Mouse (Mus musculus): ENCODE measurements around the gene Ncoa4.

Ncoa4 gene

GRCm38 (mm10) chr14:32201791-32202451, 42.3 kb downstream of the Ncoa4 start, which contains the start of the genes Timm23 and Parg:
Gene Timm23, minus strand, starts transcription at chr14:32201898.
Gene Parg, plus strand, starts transcription at chr14:32201949.
- peak; percentile 81 to 83 for DNase-seq

DNA sequence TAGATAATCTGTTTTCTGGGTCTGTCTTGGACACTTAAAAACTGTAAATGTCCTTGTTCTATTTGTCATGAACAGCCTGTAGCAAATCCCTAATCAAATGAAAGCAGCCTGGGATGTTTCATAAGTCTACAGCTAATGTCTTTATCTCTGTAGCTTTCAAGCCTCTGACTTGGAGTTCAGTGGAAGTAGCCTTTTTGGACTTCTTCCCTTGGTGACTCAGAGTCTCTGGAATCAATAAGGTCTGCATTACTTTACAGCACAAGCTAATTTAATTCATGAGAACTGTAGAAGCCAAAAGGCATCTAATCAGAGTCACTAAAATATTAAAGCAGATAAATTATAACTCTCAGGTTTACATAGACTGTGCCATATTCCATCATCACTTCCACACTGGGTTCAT, 66.9 kb downstream of the Ncoa4 start:
- no peak for DNase-seq

- DNase-seq = peak in 1 of 2 experiments; percentile 20
These were observed 69.3 kb downstream of the Ncoa4 start for GRCm38 (mm10) chr14:32228996-32229395.

All from thymus, postnatal 36 days (tissue).